Mouse (Mus musculus) erythroid progenitor cell, adult 5-6 weeks (primary cell): ENCODE data around the gene Gm3893. TPM values are rescaled to one million over a fixed set of nuclear protein-coding genes. Genes with fewer than 3 reads are reported as not detected.
"Not testable (repeated sequence)": the region's sequence is repeated elsewhere in the genome, so short reads cannot be mapped to it uniquely, and the experiment has no call there.

ENCODE experiments used
- ATAC-seq: replicated peaks from 2 replicates; pipeline ENCODE4 v1.8.0; 2016; ENCODE audit warnings: moderate number of reproducible peaks, mild to moderate bottlenecking, moderate TSS enrichment, inconsistent platforms; ENCODE audit not compliant: poor library complexity, low FRiP score, severe bottlenecking
- total RNA-seq, 2 experiments: library from RNA; stranded (forward) in 1 of 2; stranded (reverse) in 1 of 2; fragments of 150-400 nt in 1 of 2; fragments of 186-747, 209-891 nt in 1 of 2; gene quantifications; 2 replicates each; pipeline versions ENCODE4 v1.2.3 to v1.2.4; 2015 to 2017; ENCODE audit warnings: low replicate concordance in 2 of 2

The Gm3893 gene
- total RNA-seq (2015; ENCODE audit: low replicate concordance) (not detected in 2 replicates), total RNA-seq (2017; ENCODE audit: low replicate concordance) (not detected in 2 replicates)

GRCm38 (mm10) chr4:42090907-42091306 lies at the start of gene Gm3893:
Gene Gm3893 (plus strand): TSS chr4:42091207.
- ATAC-seq = not testable (repeated sequence)

GRCm38 (mm10) chr4:42114517-42114916 lies 23.5 kb downstream of the Gm3893 start, which contains the start of gene Gm13304:
Gene Gm13304 (plus strand): TSS chr4:42114817.
- ATAC-seq = not testable (repeated sequence)

Other genes starting within 250 kb of the Gm3893 start
- gene Gm21541, start 187.6 kb upstream of the Gm3893 start, total RNA-seq (2015; ENCODE audit: low replicate concordance) = not detected in 2 replicates
- gene Gm21541, start 187.6 kb upstream of the Gm3893 start, total RNA-seq (2017; ENCODE audit: low replicate concordance) = not detected in 2 replicates
- not detected in 2 replicates for gene Gm20878, start 149.6 kb upstream of the Gm3893 start, total RNA-seq (2015; ENCODE audit: low replicate concordance)
- gene Gm20878, start 149.6 kb upstream of the Gm3893 start, total RNA-seq (2017; ENCODE audit: low replicate concordance) = 0.77 TPM in 1 of 2 replicates, not detected in the other
- gene Fam205a4, start 125.1 kb upstream of the Gm3893 start, total RNA-seq (2015; ENCODE audit: low replicate concordance) = 0.72 TPM in 1 of 2 replicates, not detected in the other
- not detected in 2 replicates for gene Fam205a4, start 125.1 kb upstream of the Gm3893 start, total RNA-seq (2017; ENCODE audit: low replicate concordance)
- not detected in 2 replicates for gene Gm21093, start 56.5 kb upstream of the Gm3893 start, total RNA-seq (2015; ENCODE audit: low replicate concordance)
- not detected in 2 replicates for gene Gm21093, start 56.5 kb upstream of the Gm3893 start, total RNA-seq (2017; ENCODE audit: low replicate concordance)
- gene Gm13304, start 23.6 kb downstream of the Gm3893 start, total RNA-seq (2015; ENCODE audit: low replicate concordance) = not detected in 2 replicates
- gene Gm13304, start 23.6 kb downstream of the Gm3893 start, total RNA-seq (2017; ENCODE audit: low replicate concordance) = not detected in 2 replicates
- gene Gm13306, start 62.2 kb downstream of the Gm3893 start, total RNA-seq (2015; ENCODE audit: low replicate concordance) = not detected in 2 replicates
- not detected in 2 replicates for gene Gm13306, start 62.2 kb downstream of the Gm3893 start, total RNA-seq (2017; ENCODE audit: low replicate concordance)
- gene Gm13305, start 77.4 kb downstream of the Gm3893 start, total RNA-seq (2015; ENCODE audit: low replicate concordance) = not detected in 2 replicates
- not detected in 2 replicates for gene Gm13305, start 77.4 kb downstream of the Gm3893 start, total RNA-seq (2017; ENCODE audit: low replicate concordance)
- gene Gm10600, start 149.4 kb downstream of the Gm3893 start, total RNA-seq (2015; ENCODE audit: low replicate concordance) = not detected in 2 replicates
- gene Gm10600, start 149.4 kb downstream of the Gm3893 start, total RNA-seq (2017; ENCODE audit: low replicate concordance) = not detected in 2 replicates
- gene Ccl21b, start 164.6 kb downstream of the Gm3893 start, total RNA-seq (2015; ENCODE audit: low replicate concordance) = not detected in 2 replicates
- gene Ccl21b, start 164.6 kb downstream of the Gm3893 start, total RNA-seq (2017; ENCODE audit: low replicate concordance) = not detected in 2 replicates
- not detected in 2 replicates for gene Gm21953, start 203.1 kb downstream of the Gm3893 start, total RNA-seq (2015; ENCODE audit: low replicate concordance)
- not detected in 2 replicates for gene Gm21953, start 203.1 kb downstream of the Gm3893 start, total RNA-seq (2017; ENCODE audit: low replicate concordance)
- not detected in 2 replicates for gene Fam205a3, start 227.1 kb downstream of the Gm3893 start, total RNA-seq (2015; ENCODE audit: low replicate concordance)
- gene Fam205a3, start 227.1 kb downstream of the Gm3893 start, total RNA-seq (2017; ENCODE audit: low replicate concordance) = 0.23 and 0.39 TPM in 2 replicates